Mouse (Mus musculus) embryonic fibroblast, embryonic 13.5 days (primary cell): ENCODE measurements around the gene Rps15.
"Not testable (repeated sequence)": the region's sequence is repeated elsewhere in the genome, so short reads cannot be mapped to it uniquely, and the experiment has no call there.

Experiments used
- CTCF ChIP-seq: IDR thresholded peaks from 2 replicates; pipeline ENCODE4 v1.5.1; 2011; ENCODE audit warnings: mild to moderate bottlenecking, control low read depth, low read length, moderate library complexity, borderline replicate concordance; ENCODE audit not compliant: insufficient read depth
- POLR2A ChIP-seq: IDR thresholded peaks from 2 replicates; pipeline ENCODE4 v1.6.1; 2011; ENCODE audit warnings: low read depth, mild to moderate bottlenecking, control low read depth, low read length, moderate library complexity

- TF ChIP-seq POLR2A, CTCF: not testable (repeated sequence)
Observed at GRCm38 (mm10) chr10:80248437-80248836, 43.8 kb upstream of the Rps15 start.
